Mouse (Mus musculus) forebrain, embryonic 14.5 days (tissue): ENCODE measurements at regions not wholly inside any gene's neighbourhood (a gene's known extent, or its start where the extent isn't known, plus 50 kb on each side); places are given as distances from the start of the nearest gene placed in this dataset.

Experiments
- ATAC-seq: fragments of 200-750 bp; cut with Nextera tagmentation; 2 replicates; pipeline ENCODE4 v1.8.0; 2017; ENCODE audit warnings: mild to moderate bottlenecking, moderate library complexity
- DNase-seq: peaks from one replicate; pipeline ENCODE4 v3.0.0-alpha.2; 2015; ENCODE audit warnings: low spot score
- H3K27ac ChIP-seq: fragments of 300-500 bp; sonication (generic); 2 replicates; pipeline ENCODE4 v1.5.1; 2014; ENCODE audit warnings: low read depth, mild to moderate bottlenecking, control low read depth, low read length, moderate library complexity
- H3K27me3 ChIP-seq: fragments of 300-500 bp; sonication (generic); replicated peaks from 2 replicates; pipeline ENCODE4 v1.6.1; 2014; ENCODE audit warnings: low read length, control low read depth, mixed read lengths; ENCODE audit not compliant: control insufficient read depth, insufficient read depth
- H3K36me3 ChIP-seq: fragments of 300-500 bp; sonication (generic); 2 replicates; pipeline ENCODE4 v1.6.1; 2014; ENCODE audit warnings: low read length, control low read depth; ENCODE audit not compliant: control insufficient read depth, insufficient read depth
- H3K4me1 ChIP-seq: fragments of 300-500 bp; sonication (generic); 2 replicates; pipeline ENCODE4 v1.6.1; 2014; ENCODE audit warnings: antibody characterized with exemption, low read length, control low read depth; ENCODE audit not compliant: control insufficient read depth, insufficient read depth
- H3K4me2 ChIP-seq: fragments of 300-500 bp; sonication (generic); 2 replicates; pipeline ENCODE4 v1.6.1; 2014; ENCODE audit warnings: mild to moderate bottlenecking, control low read depth, low read length
- H3K4me3 ChIP-seq: fragments of 300-500 bp; sonication (generic); 2 replicates; pipeline ENCODE4 v1.5.1; 2014; ENCODE audit warnings: low read depth, low read length, control low read depth
- H3K9ac ChIP-seq: fragments of 300-500 bp; sonication (generic); 2 replicates; pipeline ENCODE4 v1.6.1; 2014; ENCODE audit warnings: mild to moderate bottlenecking, low read length, control low read depth, moderate library complexity
- H3K9me3 ChIP-seq: fragments of 300-500 bp; sonication (generic); replicated peaks from 2 replicates; pipeline ENCODE4 v1.6.1; 2016; ENCODE audit warnings: low read length, control low read depth, mixed read lengths; ENCODE audit not compliant: control insufficient read depth
- WGBS: fragments of 180-500 bp; shearing (Covaris S2); extraction: QIAGEN DNeasy Blood & Tissue Kit; methylation state at CpG from one replicate; pipeline ENCODE4 v1.1.7; 2014; 5-methylcytosine and 5-hydroxymethylcytosine counted together

GRCm38 (mm10) chr8:127780596-127780995 lies 577.8 kb upstream of the Nrp1 start:
- Histone ChIP-seq H3K36me3 (no peaks in the 10 kb centered on the region), H3K27ac (no peak overlapping the region), H3K9me3 (no peaks in the 10 kb centered on the region), H3K27me3 (0 out of 2 replicates have a peak, but pooled peaks cover 2% of the 10 kb centered on the region), H3K4me3 (no peak overlapping the region), H3K4me2 (no peak overlapping the region), H3K4me1 (peaks cover 9% of the 10 kb centered on the region), H3K9ac (no peak overlapping the region)
- WGBS = 95% methylated on average over 3 of the region's 3 CpGs
- DNase-seq (no peak), ATAC-seq (no peak)

GRCm38 (mm10) chr8:127781011-127781410 lies 577.4 kb upstream of the Nrp1 start:
- Histone ChIP-seq H3K9me3 (no peaks in the 10 kb centered on the region), H3K27me3 (0 out of 2 replicates have a peak, but pooled peaks cover 2% of the 10 kb centered on the region), H3K4me1 (peaks cover 7% of the 10 kb centered on the region), H3K36me3 (no peaks in the 10 kb centered on the region), H3K4me2 (no peak overlapping the region), H3K27ac (no peak overlapping the region), H3K4me3 (no peak overlapping the region), H3K9ac (no peak overlapping the region)
- WGBS = 83% methylated on average over 1 of the region's 1 CpGs
- DNase-seq = no peak
- ATAC-seq = no peak

GRCm38 (mm10) chr8:127792611-127793010 lies 565.8 kb upstream of the Nrp1 start:
- no peak for DNase-seq
- Histone ChIP-seq H3K27me3 (no peaks in the 10 kb centered on the region), H3K36me3 (no peaks in the 10 kb centered on the region), H3K4me2 (no peak overlapping the region), H3K27ac (no peak overlapping the region), H3K9ac (no peak overlapping the region), H3K4me1 (0 out of 2 replicates have a peak, but pooled peaks cover 3% of the 10 kb centered on the region), H3K9me3 (no peaks in the 10 kb centered on the region), H3K4me3 (no peak overlapping the region)
- 91% methylated on average over 5 of the region's 5 CpGs for WGBS
- ATAC-seq = no peak

- no peak overlapping the region for H3K9ac ChIP-seq
- no peaks in the 10 kb centered on the region for H3K36me3 ChIP-seq
- WGBS = 84% methylated on average over 6 of the region's 6 CpGs
- H3K27me3 ChIP-seq = no peaks in the 10 kb centered on the region
- H3K9me3 ChIP-seq = no peaks in the 10 kb centered on the region
- no peak overlapping the region for H3K4me3 ChIP-seq
- H3K27ac ChIP-seq = no peak overlapping the region
- ATAC-seq (no peak), DNase-seq (no peak)
- H3K4me1 ChIP-seq = 0 out of 2 replicates have a peak, but pooled peaks cover 3% of the 10 kb centered on the region
- H3K4me2 ChIP-seq = no peak overlapping the region
These were observed 558.4 kb upstream of the Nrp1 start for GRCm38 (mm10) chr8:127799849-127800471.

GRCm38 (mm10) chr8:127802136-127802535 lies 556.3 kb upstream of the Nrp1 start:
- H3K9ac ChIP-seq = no peak overlapping the region

GRCm38 (mm10) chr8:127802661-127803333 lies 555.6 kb upstream of the Nrp1 start:
- ATAC-seq = no peak
- WGBS = 41% methylated on average over 5 of the region's 5 CpGs
- Histone ChIP-seq H3K9me3 (no peaks in the 10 kb centered on the region), H3K36me3 (no peaks in the 10 kb centered on the region), H3K4me2 (no peak overlapping the region), H3K4me3 (no peak overlapping the region), H3K4me1 (no peaks in the 10 kb centered on the region), H3K27ac (no peak overlapping the region), H3K9ac (no peak overlapping the region), H3K27me3 (no peaks in the 10 kb centered on the region)
- peak; percentile 17 for DNase-seq

More at GRCm38 (mm10) chr8:127802136-127802535, 556.3 kb upstream of the Nrp1 start:
- WGBS = 86% methylated on average over 7 of the region's 7 CpGs
- DNase-seq (no peak), ATAC-seq (no peak)
- H3K27ac ChIP-seq = no peak overlapping the region
- no peaks in the 10 kb centered on the region for H3K9me3 ChIP-seq
- no peaks in the 10 kb centered on the region for H3K4me1 ChIP-seq
- H3K4me2 ChIP-seq = no peak overlapping the region
- no peaks in the 10 kb centered on the region for H3K27me3 ChIP-seq
- no peak overlapping the region for H3K4me3 ChIP-seq
- no peaks in the 10 kb centered on the region for H3K36me3 ChIP-seq

- Histone ChIP-seq H3K36me3 (no peaks in the 10 kb centered on the region), H3K27ac (no peak overlapping the region), H3K9ac (no peak overlapping the region), H3K27me3 (no peaks in the 10 kb centered on the region), H3K4me1 (no peaks in the 10 kb centered on the region), H3K4me2 (no peak overlapping the region), H3K4me3 (no peak overlapping the region), H3K9me3 (no peaks in the 10 kb centered on the region)
- 71% methylated on average over 7 of the region's 7 CpGs for WGBS
- no peak for ATAC-seq
- DNase-seq = no peak
These were observed 548.9 kb upstream of the Nrp1 start for GRCm38 (mm10) chr8:127809203-127810155.

GRCm38 (mm10) chr8:127811338-127811737 lies 547.1 kb upstream of the Nrp1 start:
- H3K9ac ChIP-seq = no peak overlapping the region
- DNase-seq (no peak), ATAC-seq (no peak)
- H3K27ac ChIP-seq = no peak overlapping the region
- H3K4me3 ChIP-seq = no peak overlapping the region
- no peak overlapping the region for H3K4me2 ChIP-seq
- WGBS = 84% methylated on average over 8 of the region's 8 CpGs
- no peaks in the 10 kb centered on the region for H3K27me3 ChIP-seq
- H3K9me3 ChIP-seq = no peaks in the 10 kb centered on the region
- H3K4me1 ChIP-seq = no peaks in the 10 kb centered on the region
- H3K36me3 ChIP-seq = no peaks in the 10 kb centered on the region
